Mouse (Mus musculus): ENCODE data around the gene Nedd9.

The Nedd9 gene

GRCm38 (mm10) chr13:41418198-41418869 lies 68.8 kb downstream of the Nedd9 start:
- in situ Hi-C loops (cut with MboI, MseI) = no loop called here

GRCm38 (mm10) chr13:41416065-41417016 lies 70.8 kb downstream of the Nedd9 start:
- in situ Hi-C loops (cut with MboI, MseI) = no loop called here

- in situ Hi-C loops (cut with MboI, MseI) = no loop called here
These were observed 76.7 kb downstream of the Nedd9 start for GRCm38 (mm10) chr13:41410191-41411074.

- in situ Hi-C loops (cut with MboI, MseI) = no loop called here
These were observed 77.9 kb downstream of the Nedd9 start for GRCm38 (mm10) chr13:41409291-41409690.

- in situ Hi-C loops (cut with MboI, MseI) = no loop called here
These were observed 78.7 kb downstream of the Nedd9 start for GRCm38 (mm10) chr13:41408374-41408952.

GRCm38 (mm10) chr13:41405009-41405408 lies 82.2 kb downstream of the Nedd9 start:
- in situ Hi-C loops (cut with MboI, MseI) = no loop called here

GRCm38 (mm10) chr13:41403838-41404237 lies 83.3 kb downstream of the Nedd9 start:
- in situ Hi-C loops (cut with MboI, MseI) = no loop called here

- in situ Hi-C loops (cut with MboI, MseI) = no loop called here
These were observed 84.6 kb downstream of the Nedd9 start for GRCm38 (mm10) chr13:41402441-41403003.

GRCm38 (mm10) chr13:41401775-41402174 lies 85.4 kb downstream of the Nedd9 start:
- in situ Hi-C loops (cut with MboI, MseI) = no loop called here

- in situ Hi-C loops (cut with MboI, MseI) = no loop called here
These were observed 86.9 kb downstream of the Nedd9 start for GRCm38 (mm10) chr13:41400289-41400688.

GRCm38 (mm10) chr13:41392191-41392590 lies 95.0 kb downstream of the Nedd9 start:
- in situ Hi-C loops (cut with MboI, MseI) = no loop called here

- in situ Hi-C loops (cut with MboI, MseI) = no loop called here
These were observed 96.5 kb downstream of the Nedd9 start for GRCm38 (mm10) chr13:41390698-41391097.

- in situ Hi-C loops (cut with MboI, MseI) = no loop called here
These were observed 100.6 kb downstream of the Nedd9 start for GRCm38 (mm10) chr13:41386581-41386980.

GRCm38 (mm10) chr13:41384896-41385295 lies 102.3 kb downstream of the Nedd9 start:
- in situ Hi-C loops (cut with MboI, MseI) = no loop called here

- in situ Hi-C loops (cut with MboI, MseI) = no loop called here
These were observed 104.5 kb downstream of the Nedd9 start for GRCm38 (mm10) chr13:41382635-41383034.

- in situ Hi-C loops (cut with MboI, MseI) = no loop called here
These were observed 105.2 kb downstream of the Nedd9 start for GRCm38 (mm10) chr13:41381806-41382546.

GRCm38 (mm10) chr13:41381041-41381805 lies 105.9 kb downstream of the Nedd9 start:
- in situ Hi-C loops (cut with MboI, MseI) = no loop called here

- in situ Hi-C loops (cut with MboI, MseI) = no loop called here
These were observed 107.2 kb downstream of the Nedd9 start for GRCm38 (mm10) chr13:41379951-41380465.

GRCm38 (mm10) chr13:41378462-41378861 lies 108.7 kb downstream of the Nedd9 start:
- in situ Hi-C loops (cut with MboI, MseI) = no loop called here

Data from T-helper 17 cell (primary cell).